Comparison of ENCODE assay signal across 14 mouse cellular contexts in genomic region chr5:107978289-107979035, GRCm38 (mm10). TPM values are rescaled to one million over a fixed set of nuclear protein-coding genes. Genes with fewer than 3 reads are reported as not detected.
DNase-seq lines count a peak whose midpoint lies in the region; ATAC-seq and TF ChIP-seq lines count a peak whose summit lies in the region.
"Had no signal": no experiment of that assay in that cellular context is flagged by ENCODE, and none has a peak within 500 bp of the region (broad histone marks: within the 10 kb centered on the region; RNA-seq: fewer than 3 reads in every experiment).

No protein-coding gene starts in this region.

- H3K36me3 ChIP-seq in liver, embryonic 13.5 days: no peaks in the 10 kb centered on the region
- no peaks in the 10 kb centered on the region for H3K36me3 ChIP-seq in liver, embryonic 11.5 days (ENCODE audit: control insufficient read depth, insufficient read depth, low read length)
- H3K36me3 ChIP-seq in MEL (ENCODE audit: control insufficient read depth in 1 of 2, insufficient read depth in 2 of 2, low read length in 2 of 2): peaks cover 0 to 39% of the 10 kb centered on the region in 2 experiments; a peak in 2 of 4 replicates
- no peaks in the 10 kb centered on the region for H3K36me3 ChIP-seq in intestine, embryonic 14.5 days (ENCODE audit: control insufficient read depth, insufficient read depth, low read length)
- no peaks in the 10 kb centered on the region for H3K36me3 ChIP-seq in stomach, embryonic 16.5 days (ENCODE audit: control insufficient read depth, insufficient read depth, low read length)
- H3K36me3 ChIP-seq in midbrain, embryonic 11.5 days (ENCODE audit: control insufficient read depth, insufficient read depth, low read length): no peaks in the 10 kb centered on the region
- H3K36me3 ChIP-seq in forebrain, embryonic 15.5 days: no peaks in the 10 kb centered on the region
- H3K36me3 ChIP-seq: embryonic facial prominence, embryonic 15.5 days; midbrain, embryonic 10.5 days had no signal

- peak overlapping the region; percentile 30 for H3K27ac ChIP-seq in liver, embryonic 13.5 days
- no peak overlapping the region for H3K27ac ChIP-seq in liver, embryonic 11.5 days (ENCODE audit: low read depth, low read length)
- H3K27ac ChIP-seq in MEL (ENCODE audit: control insufficient read depth, low read depth, low read length): peak overlapping the region; percentile 95
- H3K27ac ChIP-seq in intestine, embryonic 14.5 days (ENCODE audit: low read depth): peak overlapping the region; percentile 43; the same call in 1 of the 2 replicates
- H3K27ac ChIP-seq in stomach, embryonic 16.5 days (ENCODE audit: low read length): 0 out of 2 replicates have a peak overlapping the region, but pooled peaks have one; percentile 12
- H3K27ac ChIP-seq in midbrain, embryonic 11.5 days (ENCODE audit: low read depth, low read length): no peak overlapping the region
- H3K27ac ChIP-seq in forebrain, embryonic 15.5 days (replicated peaks): no peak overlapping the region
- H3K27ac ChIP-seq: embryonic facial prominence, embryonic 15.5 days; midbrain, embryonic 10.5 days had no signal

- no peaks in the 10 kb centered on the region for H3K27me3 ChIP-seq in liver, embryonic 13.5 days
- no peaks in the 10 kb centered on the region for H3K27me3 ChIP-seq in liver, embryonic 11.5 days (replicated peaks; ENCODE audit: control insufficient read depth, insufficient read depth, low read length)
- H3K27me3 ChIP-seq in MEL (ENCODE audit: control insufficient read depth in 1 of 2, insufficient read depth in 2 of 2, low read length in 2 of 2): no peaks in the 10 kb centered on the region
- H3K27me3 ChIP-seq in intestine, embryonic 14.5 days (replicated peaks; ENCODE audit: control insufficient read depth, insufficient read depth, low read length): no peaks in the 10 kb centered on the region
- H3K27me3 ChIP-seq in stomach, embryonic 16.5 days (ENCODE audit: control insufficient read depth, insufficient read depth, low read length): no peaks in the 10 kb centered on the region
- H3K27me3 ChIP-seq in midbrain, embryonic 11.5 days (ENCODE audit: control insufficient read depth, insufficient read depth, low read length): no peaks in the 10 kb centered on the region
- no peaks in the 10 kb centered on the region for H3K27me3 ChIP-seq in forebrain, embryonic 15.5 days
- H3K27me3 ChIP-seq: embryonic facial prominence, embryonic 15.5 days had no signal

- no peak overlapping the region for H3K9ac ChIP-seq in liver, embryonic 13.5 days
- no peak overlapping the region for H3K9ac ChIP-seq in liver, embryonic 11.5 days (ENCODE audit: low read depth, low read length)
- peak overlapping the region; percentile 27 for H3K9ac ChIP-seq in MEL (ENCODE audit: control insufficient read depth, low read depth, low read length, poor library complexity, severe bottlenecking)
- H3K9ac ChIP-seq in intestine, embryonic 14.5 days (ENCODE audit: low read length): no peak overlapping the region
- no peak overlapping the region for H3K9ac ChIP-seq in stomach, embryonic 16.5 days (ENCODE audit: low read length)
- no peak overlapping the region for H3K9ac ChIP-seq in midbrain, embryonic 11.5 days (ENCODE audit: low read length)
- H3K9ac ChIP-seq in forebrain, embryonic 15.5 days (replicated peaks): no peak overlapping the region
- H3K9ac ChIP-seq: embryonic facial prominence, embryonic 15.5 days; lung, embryonic 14.5 days had no signal

- TF ChIP-seq RAD21 in MEL (IDR thresholded peaks at IDR 0.05; ENCODE audit: low read depth, low read length): no peak

- peak; percentile 91 to 92 for TF ChIP-seq EP300 in MEL (IDR thresholded peaks at IDR 0.05; ENCODE audit: low read depth in 1 of 2, low read length in 2 of 2)

- H3K79me2 ChIP-seq in MEL (ENCODE audit: control insufficient read depth, insufficient read depth, low read length, poor library complexity): peaks cover 7% of the 10 kb centered on the region

- DNase-seq in liver, embryonic 13.5 days: no peak
- DNase-seq in liver, embryonic 11.5 days (ENCODE audit: low spot score): no peak
- peak; percentile 90 for DNase-seq in MEL (ENCODE audit: low read depth, low spot score)
- peak; percentile 51 for DNase-seq in intestine, embryonic 14.5 days (ENCODE audit: low spot score)
- no peak for DNase-seq in layer of hippocampus, postnatal 36 days
- DNase-seq in midbrain, embryonic 11.5 days (ENCODE audit: low spot score, missing footprints): no peak
- DNase-seq: cerebellum, adult 9-11 months; kidney, adult 11 months; lung, embryonic 14.5 days; right cerebral cortex, adult 18-20 months had no signal

- peak in 1 of 2 experiments; percentile 32; a peak in 1 of 4 replicates for TF ChIP-seq POLR2A in MEL (IDR thresholded peaks at IDR 0.05; ENCODE audit: control insufficient read depth in 1 of 2, insufficient read depth in 1 of 2, low read depth in 1 of 2, low read length in 2 of 2, poor library complexity in 1 of 2)

- TF ChIP-seq CTCF in MEL (IDR thresholded peaks at IDR 0.05 in 2 of 3, conservative IDR thresholded peaks at IDR 0.05 in 1 of 3; ENCODE audit: control insufficient read depth in 1 of 3, insufficient read depth in 1 of 3, low read depth in 2 of 3, low read length in 3 of 3, poor library complexity in 1 of 3, severe bottlenecking in 1 of 3): no peak

- ATAC-seq in liver, embryonic 13.5 days (ENCODE audit: low read depth): no peak
- no peak for ATAC-seq in liver, embryonic 11.5 days (replicated peaks; ENCODE audit: low FRiP score)
- no peak for ATAC-seq in intestine, embryonic 14.5 days (replicated peaks; ENCODE audit: low FRiP score, low TSS enrichment, low read depth)
- no peak for ATAC-seq in stomach, embryonic 16.5 days (ENCODE audit: insufficient read depth, low FRiP score)
- no peak for ATAC-seq in midbrain, embryonic 11.5 days (ENCODE audit: low FRiP score)
- no peak for ATAC-seq in forebrain, embryonic 15.5 days (replicated peaks)

- no peaks in the 10 kb centered on the region for H3K9me3 ChIP-seq in liver, embryonic 13.5 days (replicated peaks)
- H3K9me3 ChIP-seq in liver, embryonic 11.5 days (ENCODE audit: control insufficient read depth, low read length): no peaks in the 10 kb centered on the region
- no peaks in the 10 kb centered on the region for H3K9me3 ChIP-seq in MEL (replicated peaks; ENCODE audit: insufficient read depth, low read length)
- H3K9me3 ChIP-seq in intestine, embryonic 14.5 days (ENCODE audit: control insufficient read depth, low read length): no peaks in the 10 kb centered on the region
- no peaks in the 10 kb centered on the region for H3K9me3 ChIP-seq in stomach, embryonic 16.5 days (replicated peaks; ENCODE audit: control insufficient read depth, low read length)
- no peaks in the 10 kb centered on the region for H3K9me3 ChIP-seq in midbrain, embryonic 11.5 days (ENCODE audit: control insufficient read depth, low read length)
- no peaks in the 10 kb centered on the region for H3K9me3 ChIP-seq in forebrain, embryonic 15.5 days
- H3K9me3 ChIP-seq: embryonic facial prominence, embryonic 15.5 days; midbrain, embryonic 10.5 days had no signal

- H3K4me1 ChIP-seq in liver, embryonic 13.5 days (replicated peaks): peaks cover 41% of the 10 kb centered on the region
- peaks cover 18% of the 10 kb centered on the region for H3K4me1 ChIP-seq in liver, embryonic 11.5 days (replicated peaks; ENCODE audit: control insufficient read depth, insufficient read depth, low read length)
- H3K4me1 ChIP-seq in MEL (ENCODE audit: control insufficient read depth in 1 of 2, insufficient read depth in 2 of 2, low read length in 2 of 2): peaks cover 11 to 28% of the 10 kb centered on the region in 2 experiments
- H3K4me1 ChIP-seq in intestine, embryonic 14.5 days (replicated peaks; ENCODE audit: control insufficient read depth, insufficient read depth, low read length): peaks cover 11% of the 10 kb centered on the region
- 0 out of 2 replicates have a peak, but pooled peaks cover under 1% of the 10 kb centered on the region for H3K4me1 ChIP-seq in stomach, embryonic 16.5 days (ENCODE audit: control insufficient read depth, insufficient read depth, low read length)
- H3K4me1 ChIP-seq in midbrain, embryonic 11.5 days (ENCODE audit: control insufficient read depth, insufficient read depth, low read length): no peaks in the 10 kb centered on the region
- H3K4me1 ChIP-seq in forebrain, embryonic 15.5 days: no peaks in the 10 kb centered on the region
- H3K4me1 ChIP-seq: embryonic facial prominence, embryonic 15.5 days had no signal

- no peak overlapping the region for H3K4me2 ChIP-seq in liver, embryonic 13.5 days
- no peak overlapping the region for H3K4me2 ChIP-seq in liver, embryonic 11.5 days
- no peak overlapping the region for H3K4me2 ChIP-seq in intestine, embryonic 14.5 days (ENCODE audit: low read length)
- H3K4me2 ChIP-seq in stomach, embryonic 16.5 days (ENCODE audit: low read depth, low read length): no peak overlapping the region
- H3K4me2 ChIP-seq in midbrain, embryonic 11.5 days: no peak overlapping the region
- H3K4me2 ChIP-seq in forebrain, embryonic 15.5 days (replicated peaks): no peak overlapping the region
- H3K4me2 ChIP-seq: embryonic facial prominence, embryonic 15.5 days; lung, embryonic 14.5 days had no signal

- H3K4me3 ChIP-seq in liver, embryonic 13.5 days (replicated peaks): no peak overlapping the region
- H3K4me3 ChIP-seq in liver, embryonic 11.5 days (ENCODE audit: low read depth, low read length): no peak overlapping the region
- H3K4me3 ChIP-seq in MEL (ENCODE audit: control insufficient read depth in 1 of 2, insufficient read depth in 1 of 2, low read depth in 2 of 2, low read length in 2 of 2): 0 out of 4 replicates have a peak overlapping the region, but pooled peaks of 1 of the 2 experiments have one; percentile 1
- no peak overlapping the region for H3K4me3 ChIP-seq in intestine, embryonic 14.5 days (ENCODE audit: low read depth, low read length)
- H3K4me3 ChIP-seq in stomach, embryonic 16.5 days (replicated peaks; ENCODE audit: low read length): no peak overlapping the region
- no peak overlapping the region for H3K4me3 ChIP-seq in midbrain, embryonic 11.5 days (ENCODE audit: low read depth, low read length)
- H3K4me3 ChIP-seq in forebrain, embryonic 15.5 days: no peak overlapping the region
- H3K4me3 ChIP-seq: embryonic facial prominence, embryonic 15.5 days; midbrain, embryonic 10.5 days had no signal

- 58% methylated on average over 6 of the region's 6 CpGs for WGBS in liver, embryonic 13.5 days (ENCODE audit: insufficient replicate concordance)
- WGBS in liver, embryonic 11.5 days: 73% methylated on average over 6 of the region's 6 CpGs
- 77% methylated on average over 6 of the region's 6 CpGs for WGBS in intestine, embryonic 14.5 days
- WGBS in stomach, embryonic 16.5 days: 80% methylated on average over 6 of the region's 6 CpGs
- WGBS in midbrain, embryonic 11.5 days: 85% methylated on average over 6 of the region's 6 CpGs
- 92% methylated on average over 6 of the region's 6 CpGs for WGBS in forebrain, embryonic 15.5 days

RNA-seq across cellular contexts. Expression of gene Fam69a, which starts 8.4 kb away (rescaled TPM):
- 11.3 and 11.6 TPM in 2 replicates for polyA plus RNA-seq in liver, embryonic 13.5 days (2015; fragmentation: Nextera tagmentation; extraction: Ambion mirVana)
- polyA plus RNA-seq in liver, embryonic 11.5 days (2014; fragmentation: Nextera tagmentation; extraction: Ambion mirVana): 19.5 and 20.6 TPM in 2 replicates
- total RNA-seq in MEL (2012; rRNA removed): 8.0 and 10.6 TPM in 2 replicates
- polyA plus RNA-seq in MEL (2012; ENCODE audit: insufficient read depth in 1 of 2, insufficient read length in 2 of 2, low read depth in 1 of 2, low replicate concordance in 2 of 2, missing spikeins in 1 of 2): 1 to 10 TPM in 1 of 2 experiments, not detected in 1; 8.5 TPM
- polyA plus RNA-seq in intestine, embryonic 14.5 days (2014; fragmentation: Nextera tagmentation; extraction: Ambion mirVana): 24.5 and 25.0 TPM in 2 replicates
- 30.0 and 32.1 TPM in 2 replicates for polyA plus RNA-seq in stomach, embryonic 16.5 days (2015; fragmentation: Nextera tagmentation; extraction: Ambion mirVana)
- total RNA-seq in layer of hippocampus, postnatal 36 days (2021): 10 to 100 TPM; 32.9 to 39.3 TPM
- polyA plus RNA-seq in midbrain, embryonic 11.5 days (2014; fragmentation: Nextera tagmentation; extraction: Ambion mirVana): 22.9 and 25.1 TPM in 2 replicates
- polyA plus RNA-seq in forebrain, embryonic 15.5 days (2015; fragmentation: Nextera tagmentation; extraction: Ambion mirVana): 31.5 and 31.9 TPM in 2 replicates

Comparison
In these comparisons a context has a peak if more than half of its experiments do, and no peak if none do; other contexts are left out.
1. H3K27ac ChIP-seq: peak in liver, embryonic 13.5 days (single experiment), MEL (single experiment), intestine, embryonic 14.5 days (single experiment) and stomach, embryonic 16.5 days (single experiment); none in liver, embryonic 11.5 days (single experiment), midbrain, embryonic 11.5 days (single experiment) and forebrain, embryonic 15.5 days (single experiment).
2. DNase-seq: peak in MEL (single experiment) and intestine, embryonic 14.5 days (single experiment); none in liver, embryonic 13.5 days (single experiment), liver, embryonic 11.5 days (single experiment), layer of hippocampus, postnatal 36 days (0 of 2) and midbrain, embryonic 11.5 days (single experiment).